Mouse (Mus musculus) A20 (cell line): ENCODE data around the gene Urad.

ENCODE experiments used
- DNase-seq: peaks from one replicate; pipeline ENCODE4 v3.0.0-alpha.2; 2011; ENCODE audit warnings: low read depth, low spot score

The Urad gene

GRCm38 (mm10) chr5:147269926-147270672, 52.1 kb downstream of the Urad start, which contains the start of gene Pdx1:
Pdx1 (plus strand) TSS chr5:147269959.
- peak; percentile 34 for DNase-seq

- peak; percentile 15 for DNase-seq
These were observed 52.9 kb downstream of the Urad start for GRCm38 (mm10) chr5:147269371-147269770.

- DNase-seq = no peak
These were observed 53.5 kb downstream of the Urad start for GRCm38 (mm10) chr5:147268728-147269127.

- DNase-seq = no peak
These were observed 54.8 kb downstream of the Urad start for GRCm38 (mm10) chr5:147267434-147267833.
